Mouse (Mus musculus) megakaryocyte-erythroid progenitor cell, adult 5-6 weeks (primary cell): ENCODE data around the gene Tmem8. TPM values are rescaled to one million over a fixed set of nuclear protein-coding genes. Genes with fewer than 3 reads are reported as not detected.

Source experiments
- ATAC-seq: replicated peaks from 2 replicates; pipeline ENCODE4 v1.8.0; 2016; ENCODE audit warnings: mild to moderate bottlenecking, inconsistent platforms; ENCODE audit not compliant: severe bottlenecking, poor library complexity, low FRiP score, low TSS enrichment
- total RNA-seq, 2 experiments: library from RNA; stranded (forward) in 1 of 2; stranded (reverse) in 1 of 2; fragments of 200-1000, 215-1000 nt in 1 of 2; fragments of >200 nt in 1 of 2; fragmentation: Nextera tagmentation in 1 of 2; gene quantifications; 2 replicates each; pipeline ENCODE4 v1.2.3; 2014 to 2017

Tmem8 gene
- total RNA-seq, 2 experiments from 2014 or later = 18.4 to 38.1 TPM

DNA sequence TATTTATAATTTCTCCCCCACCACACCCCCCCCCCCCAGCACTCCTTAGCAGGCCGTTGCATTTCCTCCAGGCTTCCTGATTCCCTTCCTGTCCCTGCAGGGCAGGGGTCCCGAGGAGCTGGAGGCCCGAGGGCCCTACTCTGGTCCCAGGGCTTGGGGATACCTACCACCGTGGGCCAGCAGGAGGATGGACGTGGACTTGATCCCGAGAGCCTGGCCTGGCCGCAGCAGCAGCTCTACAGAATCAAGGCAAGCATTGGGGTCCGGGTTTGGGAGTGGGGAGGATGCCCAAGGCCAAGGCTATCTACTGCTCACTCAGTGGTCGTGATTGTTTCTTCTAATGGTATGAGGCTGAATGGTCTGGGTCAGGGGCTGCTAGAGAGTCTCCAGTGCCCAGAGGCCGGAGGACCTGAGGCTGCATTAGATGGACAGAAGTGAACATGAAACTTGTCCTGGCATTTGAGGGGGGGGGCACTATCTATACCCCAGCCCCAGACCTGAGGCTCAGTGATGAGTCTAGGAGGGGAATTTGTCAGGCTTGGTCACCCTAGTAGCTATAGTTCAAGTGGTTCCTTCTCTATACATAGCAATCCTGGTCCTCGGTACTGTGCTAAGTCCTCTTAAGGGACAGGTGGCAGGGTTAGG, 24.1 kb downstream of the Tmem8 start:
- ATAC-seq = no peak

GRCm38 (mm10) chr17:26137751-26138130, 24.6 kb downstream of the Tmem8 start:
- no peak for ATAC-seq

GRCm38 (mm10) chr17:26138239-26138836, 25.2 kb downstream of the Tmem8 start, which contains the start of gene Axin1:
Axin1 (plus strand) TSS chr17:26138688.
- ATAC-seq = peak; percentile 97

- no peak for ATAC-seq
Measured at GRCm38 (mm10) chr17:26138901-26139381, 25.8 kb downstream of the Tmem8 start.

- no peak for ATAC-seq
Measured at GRCm38 (mm10) chr17:26142796-26143195, 29.7 kb downstream of the Tmem8 start.

DNA sequence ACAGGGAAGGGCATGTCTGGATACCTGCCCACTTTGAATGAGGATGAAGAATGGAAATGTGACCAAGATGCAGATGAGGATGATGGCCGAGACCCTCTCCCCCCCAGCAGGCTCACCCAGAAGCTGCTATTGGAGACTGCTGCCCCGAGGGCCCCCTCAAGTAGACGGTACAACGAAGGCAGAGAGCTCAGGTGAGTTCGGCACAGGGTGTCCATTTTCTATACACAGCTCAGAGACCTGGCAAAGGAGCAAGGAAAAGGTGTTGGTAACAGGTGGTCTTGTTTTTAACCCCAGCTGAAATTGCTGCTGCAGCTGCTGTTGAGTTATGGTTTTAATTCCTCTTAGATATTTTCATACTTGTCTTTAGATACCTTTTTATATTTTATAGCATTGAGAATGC, 30.3 kb downstream of the Tmem8 start:
- ATAC-seq = no peak

DNA sequence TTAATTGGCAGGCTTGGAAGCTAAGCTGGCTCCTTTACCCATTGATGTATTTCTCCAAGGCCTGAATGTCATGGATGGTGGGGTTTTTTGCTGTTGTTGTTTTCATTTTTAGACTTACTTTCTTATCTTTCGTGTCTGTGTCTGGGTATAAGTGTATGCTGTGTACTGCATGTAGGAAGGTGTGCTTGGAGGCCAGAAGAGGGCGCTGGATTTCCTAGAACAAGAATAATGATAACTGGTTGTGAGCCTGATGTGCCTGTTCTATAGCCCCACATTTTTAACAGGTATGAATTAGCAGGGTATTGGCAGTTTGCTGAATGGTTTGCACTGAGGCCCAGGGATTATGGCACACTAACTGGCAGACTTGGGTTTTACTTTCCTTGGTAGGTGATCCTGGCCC, 36.0 kb downstream of the Tmem8 start:
- ATAC-seq = no peak

DNA sequence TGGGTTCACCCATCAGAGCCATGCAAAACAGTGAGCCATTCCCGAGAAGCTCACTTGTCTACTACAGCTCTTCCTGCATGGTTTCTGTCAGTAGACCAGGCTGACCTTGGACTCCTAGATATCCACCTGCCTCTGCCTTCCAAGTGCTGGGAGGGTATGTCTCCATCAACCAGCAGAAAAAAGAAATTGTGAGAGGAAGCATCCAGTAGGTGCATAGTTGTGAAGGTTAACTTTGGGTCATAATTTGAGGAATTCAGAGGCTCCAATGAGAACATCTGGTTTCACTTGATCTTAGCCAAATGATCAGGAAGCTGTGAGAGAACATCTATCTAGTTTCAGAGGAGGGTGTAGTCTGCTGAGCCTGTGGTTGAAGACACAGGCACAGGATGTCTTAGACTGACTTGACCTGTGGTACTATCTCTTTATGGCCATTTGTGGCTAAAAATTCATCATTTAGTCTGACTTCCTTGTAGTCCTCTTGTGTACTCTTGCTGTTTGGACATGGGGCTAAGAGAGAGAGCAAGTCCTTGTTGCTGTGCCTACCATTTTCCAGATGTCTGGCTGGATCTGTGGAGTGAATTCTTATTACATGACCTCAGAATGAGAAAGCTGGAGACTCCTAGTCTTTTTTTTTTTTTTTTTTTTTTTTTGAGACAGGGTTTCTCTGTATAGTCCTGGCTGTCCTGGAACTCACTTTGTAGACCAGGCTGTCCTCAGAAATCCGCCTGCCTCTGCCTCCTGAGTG, 39.0 kb downstream of the Tmem8 start:
- no peak for ATAC-seq

- no peak for ATAC-seq
Measured at GRCm38 (mm10) chr17:26162736-26163135, 49.6 kb downstream of the Tmem8 start.

DNA sequence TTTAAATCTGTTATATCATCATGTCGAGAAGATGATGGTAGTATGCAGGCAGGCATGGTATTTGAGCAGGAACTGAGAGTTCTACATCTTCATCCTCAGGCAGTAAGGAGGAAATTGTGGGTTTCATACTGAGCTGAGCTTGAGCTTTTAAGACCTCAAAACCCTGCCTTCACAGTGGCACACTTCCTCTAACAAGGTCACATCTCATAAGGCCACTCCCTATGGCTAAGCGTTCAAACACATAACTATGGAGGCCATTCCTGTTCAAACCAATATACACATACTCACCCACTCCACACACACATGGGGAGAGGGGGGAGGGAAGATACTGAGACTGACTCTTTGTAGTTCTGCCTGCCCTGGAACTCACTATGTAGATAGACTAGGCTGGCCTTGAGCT, 54.9 kb downstream of the Tmem8 start:
- no peak for ATAC-seq

Other genes starting within 250 kb of the Tmem8 start
- gene Mcrip2, start 244.5 kb upstream of the Tmem8 start, total RNA-seq (2014; fragmentation: Nextera tagmentation) = 87.4 and 109 TPM in 2 replicates
- 35.6 and 40.8 TPM in 2 replicates for gene Mcrip2, start 244.5 kb upstream of the Tmem8 start, total RNA-seq (2017)
- 26.3 and 37.6 TPM in 2 replicates for gene Mettl26, start 238.2 kb upstream of the Tmem8 start, total RNA-seq (2014; fragmentation: Nextera tagmentation)
- 9.3 and 19.8 TPM in 2 replicates for gene Mettl26, start 238.2 kb upstream of the Tmem8 start, total RNA-seq (2017)
- gene Wfikkn1, start 232.4 kb upstream of the Tmem8 start, total RNA-seq (2014; fragmentation: Nextera tagmentation) = 0.87 TPM in 1 of 2 replicates, not detected in the other
- 0.19 and 1.4 TPM in 2 replicates for gene Wfikkn1, start 232.4 kb upstream of the Tmem8 start, total RNA-seq (2017)
- gene Rab40c, start 193.6 kb upstream of the Tmem8 start, total RNA-seq (2014; fragmentation: Nextera tagmentation) = 2.4 and 8.9 TPM in 2 replicates
- gene Rab40c, start 193.6 kb upstream of the Tmem8 start, total RNA-seq (2017) = 7.9 and 30.2 TPM in 2 replicates
- gene Pigq, start 168.4 kb upstream of the Tmem8 start, total RNA-seq (2014; fragmentation: Nextera tagmentation) = 211 and 231 TPM in 2 replicates
- gene Pigq, start 168.4 kb upstream of the Tmem8 start, total RNA-seq (2017) = 102 and 156 TPM in 2 replicates
- not detected in 2 replicates for gene Nhlrc4, start 168.3 kb upstream of the Tmem8 start, total RNA-seq (2014; fragmentation: Nextera tagmentation)
- not detected in 2 replicates for gene Nhlrc4, start 168.3 kb upstream of the Tmem8 start, total RNA-seq (2017)
- gene A930017K11Rik, start 160.7 kb upstream of the Tmem8 start, total RNA-seq (2014; fragmentation: Nextera tagmentation) = not detected in 2 replicates
- gene A930017K11Rik, start 160.7 kb upstream of the Tmem8 start, total RNA-seq (2017) = 0.05 TPM in 1 of 2 replicates, not detected in the other
- gene Capn15, start 127.5 kb upstream of the Tmem8 start, total RNA-seq (2014; fragmentation: Nextera tagmentation) = 14.8 and 18.4 TPM in 2 replicates
- gene Capn15, start 127.5 kb upstream of the Tmem8 start, total RNA-seq (2017) = 1.7 and 3.5 TPM in 2 replicates
- 0.48 and 3.2 TPM in 2 replicates for gene Rab11fip3, start 43.7 kb upstream of the Tmem8 start, total RNA-seq (2014; fragmentation: Nextera tagmentation)
- gene Rab11fip3, start 43.7 kb upstream of the Tmem8 start, total RNA-seq (2017) = 0.33 and 0.65 TPM in 2 replicates
- 6.8 and 7.7 TPM in 2 replicates for gene Decr2, start 23.0 kb upstream of the Tmem8 start, total RNA-seq (2014; fragmentation: Nextera tagmentation)
- gene Decr2, start 23.0 kb upstream of the Tmem8 start, total RNA-seq (2017) = 5.6 and 7.8 TPM in 2 replicates
- gene Nme4, start 17.7 kb upstream of the Tmem8 start, total RNA-seq (2014; fragmentation: Nextera tagmentation) = 103 and 104 TPM in 2 replicates
- gene Nme4, start 17.7 kb upstream of the Tmem8 start, total RNA-seq (2017) = 70.5 and 80.3 TPM in 2 replicates
- 116 and 152 TPM in 2 replicates for gene Mrpl28, start 10.2 kb downstream of the Tmem8 start, total RNA-seq (2014; fragmentation: Nextera tagmentation)
- gene Mrpl28, start 10.2 kb downstream of the Tmem8 start, total RNA-seq (2017) = 30.1 and 63.1 TPM in 2 replicates
- 29.2 and 32.1 TPM in 2 replicates for gene Axin1, start 25.4 kb downstream of the Tmem8 start, total RNA-seq (2014; fragmentation: Nextera tagmentation)
- 39.9 and 208 TPM in 2 replicates for gene Axin1, start 25.4 kb downstream of the Tmem8 start, total RNA-seq (2017)
- gene Pdia2, start 85.8 kb downstream of the Tmem8 start, total RNA-seq (2014; fragmentation: Nextera tagmentation) = 14.1 and 22.5 TPM in 2 replicates
- 6.6 and 13.9 TPM in 2 replicates for gene Pdia2, start 85.8 kb downstream of the Tmem8 start, total RNA-seq (2017)
- gene Rgs11, start 89.7 kb downstream of the Tmem8 start, total RNA-seq (2014; fragmentation: Nextera tagmentation) = 1.4 TPM in 1 of 2 replicates, not detected in the other
- not detected in 2 replicates for gene Rgs11, start 89.7 kb downstream of the Tmem8 start, total RNA-seq (2017)
- gene Arhgdig, start 94.5 kb downstream of the Tmem8 start, total RNA-seq (2014; fragmentation: Nextera tagmentation) = 6.3 and 10.4 TPM in 2 replicates
- 1.0 and 4.5 TPM in 2 replicates for gene Arhgdig, start 94.5 kb downstream of the Tmem8 start, total RNA-seq (2017)
- gene Fam234a, start 130.9 kb downstream of the Tmem8 start, total RNA-seq (2014; fragmentation: Nextera tagmentation) = 5.5 and 6.2 TPM in 2 replicates
- 4.6 and 5.3 TPM in 2 replicates for gene Fam234a, start 130.9 kb downstream of the Tmem8 start, total RNA-seq (2017)
- 92.6 and 106 TPM in 2 replicates for gene Luc7l, start 139.6 kb downstream of the Tmem8 start, total RNA-seq (2014; fragmentation: Nextera tagmentation)
- gene Luc7l, start 139.6 kb downstream of the Tmem8 start, total RNA-seq (2017) = 156 and 197 TPM in 2 replicates